Mouse (Mus musculus) CH12.LX (cell line): Measurements from ENCODE around the gene Catip. TPM values are rescaled to one million over a fixed set of nuclear protein-coding genes. Genes with fewer than 3 reads are reported as not detected.

ENCODE experiments used
- DNase-seq: peaks from one replicate; pipeline ENCODE4 v3.0.0-alpha.2; 2013; ENCODE audit errors: extremely low read depth
- H3K27ac ChIP-seq: 2 replicates; pipeline ENCODE4 v1.5.1; 2012; ENCODE audit warnings: low read depth, mild to moderate bottlenecking, control low read depth, moderate library complexity; ENCODE audit not compliant: insufficient read depth
- H3K27me3 ChIP-seq: replicated peaks from 2 replicates; pipeline ENCODE3; 2012; ENCODE audit warnings: inconsistent platforms
- H3K36me3 ChIP-seq, 2 experiments: replicated peaks in 1 of 2; 2 replicates each; pipeline versions ENCODE3 to v1.6.1; 2012; ENCODE audit warnings: inconsistent platforms in 1 of 2, low read length in 1 of 2, mild to moderate bottlenecking in 1 of 2, mixed read lengths in 1 of 2, moderate library complexity in 1 of 2; ENCODE audit not compliant: control insufficient read depth in 1 of 2, insufficient read depth in 1 of 2
- H3K4me1 ChIP-seq, 2 experiments: 2 replicates each; pipeline ENCODE4 v1.6.1; 2012; ENCODE audit warnings: inconsistent platforms in 1 of 2, moderate library complexity in 1 of 2; ENCODE audit not compliant: insufficient read depth in 2 of 2, control insufficient read depth in 1 of 2
- H3K4me2 ChIP-seq: 2 replicates; pipeline ENCODE4 v1.6.1; 2012; ENCODE audit warnings: low read depth, mild to moderate bottlenecking, control low read depth; ENCODE audit not compliant: poor library complexity, insufficient read depth, severe bottlenecking
- H3K4me3 ChIP-seq, 3 experiments: fragments of 150-350 bp in 1 of 3; sonication (generic) in 1 of 3; replicated peaks in 1 of 3; 2 replicates each; pipeline versions ENCODE3 to v1.5.1; 2011 to 2012; ENCODE audit warnings: low read depth in 2 of 3, low read length in 2 of 3, mild to moderate bottlenecking in 2 of 3, moderate library complexity in 2 of 3, control low read depth in 1 of 3, improper control_type of control experiment in 1 of 3, inconsistent platforms in 1 of 3, mixed read lengths in 1 of 3; ENCODE audit not compliant: poor library complexity in 1 of 3
- H3K79me2 ChIP-seq: replicated peaks from 2 replicates; pipeline ENCODE4 v1.6.1; 2012; ENCODE audit warnings: mild to moderate bottlenecking, moderate library complexity; ENCODE audit not compliant: control insufficient read depth, poor library complexity, insufficient read depth, severe bottlenecking; ENCODE audit errors: extremely low read depth
- H3K9ac ChIP-seq: 2 replicates; pipeline ENCODE4 v1.6.1; 2012; ENCODE audit warnings: low read depth, mild to moderate bottlenecking, control low read depth, moderate library complexity; ENCODE audit not compliant: insufficient read depth
- H3K9me3 ChIP-seq: replicated peaks from 2 replicates; pipeline ENCODE3; 2012; ENCODE audit warnings: low read length, inconsistent platforms, mixed read lengths
- BHLHE40 ChIP-seq: IDR thresholded peaks from 2 replicates; pipeline ENCODE4 v1.6.1; 2011; ENCODE audit warnings: mild to moderate bottlenecking, low read depth, low read length, improper control_type of control experiment
- CHD1 ChIP-seq: IDR thresholded peaks from 2 replicates; pipeline ENCODE4 v1.6.1; 2012; ENCODE audit warnings: low read depth, low read length, improper control_type of control experiment, inconsistent platforms
- CHD2 ChIP-seq: IDR thresholded peaks from 2 replicates; pipeline ENCODE4 v1.6.1; 2011; ENCODE audit warnings: low read length, improper control_type of control experiment
- CTCF ChIP-seq, 2 experiments: IDR thresholded peaks in 1 of 2; conservative IDR thresholded peaks in 1 of 2; 2 replicates each; pipeline ENCODE4 v1.5.1; 2011 to 2012; ENCODE audit warnings: low read depth in 2 of 2, low read length in 2 of 2, improper control_type of control experiment in 1 of 2, inconsistent platforms in 1 of 2, mild to moderate bottlenecking in 1 of 2, moderate library complexity in 1 of 2
- E2F4 ChIP-seq: IDR thresholded peaks from 2 replicates; pipeline ENCODE4 v1.6.1; 2011; ENCODE audit warnings: low read depth, low read length, improper control_type of control experiment; ENCODE audit not compliant: insufficient replicate concordance
- ELF1 ChIP-seq: IDR thresholded peaks from 2 replicates; pipeline ENCODE4 v1.6.1; 2014; ENCODE audit warnings: low read depth, mild to moderate bottlenecking, inconsistent platforms, low read length, improper control_type of control experiment
- EP300 ChIP-seq: IDR thresholded peaks from 2 replicates; pipeline ENCODE4 v1.6.1; 2011; ENCODE audit warnings: low read length, improper control_type of control experiment
- ETS1 ChIP-seq: conservative IDR thresholded peaks from 2 replicates; pipeline ENCODE4 v1.6.1; 2012; ENCODE audit warnings: low read depth, mild to moderate bottlenecking, inconsistent platforms, low read length, improper control_type of control experiment, moderate library complexity
- GABPA ChIP-seq: IDR thresholded peaks from 2 replicates; pipeline ENCODE4 v1.6.1; 2012; ENCODE audit warnings: low read depth, low read length, improper control_type of control experiment, inconsistent platforms; ENCODE audit not compliant: insufficient replicate concordance
- IRF4 ChIP-seq: IDR thresholded peaks from 2 replicates; pipeline ENCODE4 v1.6.1; 2014; ENCODE audit warnings: low read depth, mild to moderate bottlenecking, inconsistent platforms, low read length, improper control_type of control experiment
- JUN ChIP-seq: IDR thresholded peaks from 2 replicates; pipeline ENCODE4 v1.6.1; 2011; ENCODE audit warnings: low read depth, mild to moderate bottlenecking, low read length, improper control_type of control experiment, moderate library complexity; ENCODE audit not compliant: insufficient read depth
- JUND ChIP-seq: conservative IDR thresholded peaks from 2 replicates; pipeline ENCODE4 v1.6.1; 2011; ENCODE audit warnings: low read depth, low read length, improper control_type of control experiment
- KAT2A ChIP-seq: IDR thresholded peaks from 2 replicates; pipeline ENCODE4 v1.6.1; 2012; ENCODE audit warnings: low read length, improper control_type of control experiment, inconsistent platforms; ENCODE audit not compliant: insufficient replicate concordance
- MAFK ChIP-seq: IDR thresholded peaks from 2 replicates; pipeline ENCODE4 v1.6.1; 2011; ENCODE audit warnings: low read length, improper control_type of control experiment; ENCODE audit not compliant: insufficient replicate concordance
- MAX ChIP-seq: IDR thresholded peaks from 2 replicates; pipeline ENCODE4 v1.6.1; 2011; ENCODE audit warnings: low read length, improper control_type of control experiment
- MAZ ChIP-seq: IDR thresholded peaks from 2 replicates; pipeline ENCODE4 v1.6.1; 2012; ENCODE audit warnings: low read depth, mild to moderate bottlenecking, inconsistent platforms, low read length, improper control_type of control experiment, moderate library complexity
- MEF2A ChIP-seq: IDR thresholded peaks from 2 replicates; pipeline ENCODE4 v1.6.1; 2014; ENCODE audit warnings: low read depth, mild to moderate bottlenecking, inconsistent platforms, low read length, improper control_type of control experiment, borderline replicate concordance
- MXI1 ChIP-seq: IDR thresholded peaks from 2 replicates; pipeline ENCODE4 v1.6.1; 2011; ENCODE audit warnings: mild to moderate bottlenecking, low read depth, low read length, improper control_type of control experiment
- MYC ChIP-seq: IDR thresholded peaks from 2 replicates; pipeline ENCODE4 v1.6.1; 2011; ENCODE audit warnings: low read depth, mild to moderate bottlenecking, improper control_type of control experiment, low read length
- NELFE ChIP-seq: IDR thresholded peaks from 2 replicates; pipeline ENCODE4 v1.6.1; 2011; ENCODE audit warnings: low read depth, low read length, improper control_type of control experiment
- NRF1 ChIP-seq: IDR thresholded peaks from 2 replicates; pipeline ENCODE4 v1.6.1; 2014; ENCODE audit warnings: low read depth, mild to moderate bottlenecking, inconsistent platforms, low read length, improper control_type of control experiment, moderate library complexity
- PAX5 ChIP-seq: IDR thresholded peaks from 2 replicates; pipeline ENCODE4 v1.6.1; 2012; ENCODE audit warnings: low read length, inconsistent platforms, mixed read lengths
- POLR2A ChIP-seq: IDR thresholded peaks from 2 replicates; pipeline ENCODE4 v1.6.1; 2011; ENCODE audit warnings: low read depth, mild to moderate bottlenecking, improper control_type of control experiment, low read length
- POLR2AphosphoS2 ChIP-seq: IDR thresholded peaks from 2 replicates; pipeline ENCODE4 v1.6.1; 2011; ENCODE audit warnings: low read depth, low read length, improper control_type of control experiment
- RAD21 ChIP-seq: IDR thresholded peaks from 2 replicates; pipeline ENCODE4 v1.6.1; 2011; ENCODE audit warnings: low read depth, mild to moderate bottlenecking, low read length, improper control_type of control experiment, moderate library complexity
- RCOR1 ChIP-seq: conservative IDR thresholded peaks from 2 replicates; pipeline ENCODE4 v1.6.1; 2012; ENCODE audit warnings: low read depth, mild to moderate bottlenecking, inconsistent platforms, low read length, improper control_type of control experiment
- SIN3A ChIP-seq: IDR thresholded peaks from 2 replicates; pipeline ENCODE4 v1.6.1; 2012; ENCODE audit warnings: low read length, improper control_type of control experiment, inconsistent platforms
- TBP ChIP-seq: conservative IDR thresholded peaks from 2 replicates; pipeline ENCODE4 v1.6.1; 2011; ENCODE audit warnings: low read depth, low read length, improper control_type of control experiment
- TCF12 ChIP-seq: IDR thresholded peaks from 2 replicates; pipeline ENCODE4 v1.6.1; 2014; ENCODE audit warnings: low read depth, mild to moderate bottlenecking, inconsistent platforms, low read length, improper control_type of control experiment
- UBTF ChIP-seq: IDR thresholded peaks from 2 replicates; pipeline ENCODE4 v1.6.1; 2012; ENCODE audit warnings: low read depth, mild to moderate bottlenecking, inconsistent platforms, low read length, improper control_type of control experiment, moderate library complexity
- USF1 ChIP-seq: IDR thresholded peaks from 2 replicates; pipeline ENCODE4 v1.6.1; 2014; ENCODE audit warnings: low read depth, mild to moderate bottlenecking, inconsistent platforms, low read length, improper control_type of control experiment
- USF2 ChIP-seq: conservative IDR thresholded peaks from 2 replicates; pipeline ENCODE4 v1.6.1; 2011; ENCODE audit warnings: low read depth, low read length, improper control_type of control experiment
- ZC3H11A ChIP-seq: IDR thresholded peaks from 2 replicates; pipeline ENCODE4 v1.6.1; 2012; ENCODE audit warnings: low read depth, mild to moderate bottlenecking, inconsistent platforms, low read length, improper control_type of control experiment
- ZMIZ1 ChIP-seq: IDR thresholded peaks from 2 replicates; pipeline ENCODE4 v1.6.1; 2012; ENCODE audit warnings: low read depth, mild to moderate bottlenecking, inconsistent platforms, low read length, improper control_type of control experiment
- ZNF384 ChIP-seq: IDR thresholded peaks from 2 replicates; pipeline ENCODE4 v1.6.1; 2012; ENCODE audit warnings: low read depth, low read length, improper control_type of control experiment, inconsistent platforms
- dilution Hi-C: fragments of 300-500 bp; cut with MboI; formaldehyde crosslinking; loops from 2 replicates; pipeline ENCODE4 v1.14.3; 2020; ENCODE audit warnings: low sequenced_read_pairs; ENCODE audit not compliant: extremely low pct_unique_long_range_greater_than_20kb, extremely low pct_ligation_motif_present
- in situ Hi-C: fragments of 300-500 bp; cut with MboI; formaldehyde crosslinking; loops from 3 replicates; pipeline ENCODE4 v1.14.3; 2019; ENCODE audit warnings: low sequenced_read_pairs, low pct_ligation_motif_present, low pct_unique_long_range_greater_than_20kb, mixed read lengths
- polyA plus RNA-seq: library from polyadenylated mRNA; unstranded; fragments of >175 nt; gene quantifications from 2 replicates; pipeline ENCODE4 v1.2.1, GENCODE M21; 2012; ENCODE audit warnings: low read depth; ENCODE audit not compliant: insufficient read length
- total RNA-seq, 2 experiments: library from RNA; depleted of rRNA; stranded (reverse); fragments of 300-350 nt in 1 of 2; fragments of >200 nt in 1 of 2; gene quantifications; 2 replicates each; pipeline ENCODE4 v1.2.3; 2012 to 2014

Gene Catip
- total and polyA plus RNA-seq, 3 experiments = 0.11 to 2.6 (median 0.30) TPM

- dilution Hi-C loops (no loop called here), in situ Hi-C loops (no loop called here)
- Histone ChIP-seq H3K4me3 (peak overlapping the region in 1 of 3 experiments; percentile 42), H3K9me3 (no peaks in the 10 kb centered on the region), H3K36me3 (no peaks in the 10 kb centered on the region), H3K27ac (peak overlapping the region; percentile 47), H3K9ac (no peak overlapping the region), H3K27me3 (no peaks in the 10 kb centered on the region), H3K4me1 (peaks cover 42 to 60% of the 10 kb centered on the region in 2 experiments), H3K4me2 (0 out of 2 replicates have a peak overlapping the region, but pooled peaks have one; percentile 1), H3K79me2 (no peaks in the 10 kb centered on the region)
- TF ChIP-seq POLR2AphosphoS2 (no peak), RAD21 (no peak), PAX5 (no peak), SIN3A (no peak), IRF4 (peak; percentile 11; the same call in 1 of the 2 replicates), POLR2A (no peak), USF1 (peak; percentile 28), MYC (0 out of 2 replicates have a peak, but pooled peaks have one; percentile 8), JUND (no peak), UBTF (no peak), MAZ (no peak), BHLHE40 (peak; percentile 93), MAFK (peak; percentile 75), JUN (no peak), ZC3H11A (no peak), USF2 (no peak), GABPA (peak; percentile 27; the same call in 1 of the 2 replicates), CHD1 (no peak), E2F4 (no peak), ELF1 (no peak), CTCF (conservative IDR thresholded peaks at IDR 0.05 in 1 of 2, IDR thresholded peaks at IDR 0.05 in 1 of 2; ENCODE audit: low read depth in 2 of 2, low read length in 2 of 2) (no peak), ZNF384 (no peak), NRF1 (no peak), ZMIZ1 (no peak), NELFE (no peak), TBP (no peak), TCF12 (peak; percentile 79), KAT2A (no peak), MAX (0 out of 2 replicates have a peak, but pooled peaks have one; percentile 8), RCOR1 (no peak), EP300 (peak; percentile 2; the same call in 1 of the 2 replicates), MEF2A (no peak; the same call in none of the 2 replicates), ETS1 (peak; percentile 90), MXI1 (no peak), CHD2 (no peak)
- peak; percentile 74 for DNase-seq
These were observed 14.5 kb downstream of the Catip start for GRCm38 (mm10) chr1:74376396-74376795.
